Mouse (Mus musculus) left cerebral cortex, postnatal 14 days (tissue): ENCODE measurements around the gene Kptn. TPM values are rescaled to one million over a fixed set of nuclear protein-coding genes. Genes with fewer than 3 reads are reported as not detected.

Experiments used
- DNase-seq, 2 experiments: peaks; one replicate each; pipeline ENCODE4 v3.0.0; 2021 to 2022; ENCODE audit warnings: low spot score in 2 of 2, mixed read lengths in 1 of 2
- intact Hi-C: fragments of 180-260 bp; cut with DNase I; formaldehyde crosslinking; loops from one replicate; pipeline ENCODE4 v1.15.1; 2025
- long read RNA-seq, 2 experiments: library from polyadenylated mRNA; stranded (forward); transcript quantifications; one replicate each; pipeline ENCODE4 v2.0.0; 2021
- total RNA-seq, 2 experiments: library from RNA; stranded (reverse); gene quantifications; 2 replicates each; pipeline ENCODE4 v1.2.3; 2021

Gene Kptn
- total RNA-seq = 10 to 100 TPM; 41.7 to 47.5 TPM
- long read RNA-seq, experiment 1, transcript Kptn-201 (12 exons, 1,630 nt) = major isoform, 26 of 38 reads
- long read RNA-seq, experiment 1, partial matches to known transcripts = 4 of 38 reads
- long read RNA-seq, experiment 1, other reads (novel, unspliced or antisense) = 6 of 38 reads
- long read RNA-seq, experiment 2, transcript Kptn-201 (12 exons, 1,630 nt) = major isoform, 16 of 30 reads
- long read RNA-seq, experiment 2, partial matches to known transcripts = 5 of 30 reads
- long read RNA-seq, experiment 2, other reads (novel, unspliced or antisense) = 8 of 30 reads

- intact Hi-C loops = no loop called here
- DNase-seq = peak; percentile 90 to 93
Observed at GRCm38 (mm10) chr7:16119569-16120261, at the start of gene Kptn. Kptn (plus strand) TSS chr7:16119895.

GRCm38 (mm10) chr7:16070846-16071245 lies 48.8 kb upstream of the Kptn start:
- intact Hi-C loops = no loop called here
- DNase-seq = no peak

GRCm38 (mm10) chr7:16071906-16072305 lies 47.8 kb upstream of the Kptn start:
- intact Hi-C loops = no loop called here
- no peak for DNase-seq

- no peak for DNase-seq
- intact Hi-C loops = no loop called here
Observed at GRCm38 (mm10) chr7:16079947-16080346, 39.7 kb upstream of the Kptn start.

GRCm38 (mm10) chr7:16080581-16080980 lies 39.1 kb upstream of the Kptn start:
- DNase-seq = no peak
- intact Hi-C loops = no loop called here

GRCm38 (mm10) chr7:16083361-16083760 lies 36.3 kb upstream of the Kptn start:
- intact Hi-C loops = no loop called here
- DNase-seq = no peak

GRCm38 (mm10) chr7:16087587-16087986 lies 32.1 kb upstream of the Kptn start:
- DNase-seq = no peak
- intact Hi-C loops = no loop called here

- intact Hi-C loops = loop anchor here (5.0 to 10.0 kb wide), 2 partner anchors 37 to 160 kb away; partner anchors contain the start of gene C5ar1
- DNase-seq = no peak
Observed at GRCm38 (mm10) chr7:16094592-16094991, 25.1 kb upstream of the Kptn start.

GRCm38 (mm10) chr7:16098021-16099017 lies 21.4 kb upstream of the Kptn start, which contains the start of gene Napa:
Napa (plus strand) TSS chr7:16098458.
- peak; percentile 99 to 100 for DNase-seq
- intact Hi-C loops = loop anchor here (2.0 to 10.0 kb wide), 2 partner anchors 54 to 156 kb away; partner anchors contain the start of gene C5ar1

- intact Hi-C loops = loop anchor here (2.0 to 10.0 kb wide), 2 partner anchors 53 to 155 kb away; partner anchors contain the start of gene C5ar1
- DNase-seq = no peak
Observed at GRCm38 (mm10) chr7:16099901-16100300, 19.8 kb upstream of the Kptn start.

GRCm38 (mm10) chr7:16101081-16101480 lies 18.6 kb upstream of the Kptn start:
- intact Hi-C loops = no loop called here
- DNase-seq = no peak

- no peak for DNase-seq
- intact Hi-C loops = no loop called here
Observed at GRCm38 (mm10) chr7:16101726-16102475, 17.8 kb upstream of the Kptn start.

GRCm38 (mm10) chr7:16102686-16103226 lies 16.9 kb upstream of the Kptn start:
- intact Hi-C loops = no loop called here
- no peak for DNase-seq

- intact Hi-C loops = no loop called here
- peak; percentile 75 to 84 for DNase-seq
Observed at GRCm38 (mm10) chr7:16103760-16104159, 15.9 kb upstream of the Kptn start.

- intact Hi-C loops = no loop called here
Observed at GRCm38 (mm10) chr7:16104611-16105388, 14.9 kb upstream of the Kptn start.

GRCm38 (mm10) chr7:16108886-16109542 lies 10.7 kb upstream of the Kptn start:
- DNase-seq = no peak

More at GRCm38 (mm10) chr7:16104611-16105388, 14.9 kb upstream of the Kptn start:
- DNase-seq = no peak

GRCm38 (mm10) chr7:16110158-16110557 lies 9.5 kb upstream of the Kptn start:
- no peak for DNase-seq

More at GRCm38 (mm10) chr7:16108886-16109542, 10.7 kb upstream of the Kptn start:
- intact Hi-C loops = no loop called here

More at GRCm38 (mm10) chr7:16110158-16110557, 9.5 kb upstream of the Kptn start:
- intact Hi-C loops = no loop called here
